Comparison of ENCODE assay signal across 27 mouse cellular contexts in genomic region chr1:21185196-21185595, GRCm38 (mm10). TPM values are rescaled to one million over a fixed set of nuclear protein-coding genes. Genes with fewer than 3 reads are reported as not detected.
"Had no signal": no experiment of that assay in that cellular context is flagged by ENCODE, and none has a peak within 500 bp of the region (broad histone marks: within the 10 kb centered on the region; RNA-seq: fewer than 3 reads in every experiment).

No protein-coding gene starts in this region.

- H3K9me3 ChIP-seq: embryonic facial prominence, embryonic 10.5 days; embryonic facial prominence, embryonic 12.5 days; embryonic facial prominence, embryonic 13.5 days; embryonic facial prominence, embryonic 15.5 days; forebrain, embryonic 10.5 days; forebrain, embryonic 12.5 days; forebrain, embryonic 13.5 days; forebrain, embryonic 15.5 days had no signal

- H3K4me3 ChIP-seq: embryonic facial prominence, embryonic 10.5 days; embryonic facial prominence, embryonic 12.5 days; embryonic facial prominence, embryonic 13.5 days; embryonic facial prominence, embryonic 15.5 days; erythroblast, embryonic 14.5 days; forebrain, embryonic 10.5 days; forebrain, embryonic 12.5 days; forebrain, embryonic 13.5 days; forebrain, embryonic 15.5 days; gastrocnemius, adult 2 months; heart, adult 2 months had no signal

- H3K4me1 ChIP-seq: embryonic facial prominence, embryonic 10.5 days; embryonic facial prominence, embryonic 12.5 days; embryonic facial prominence, embryonic 13.5 days; embryonic facial prominence, embryonic 15.5 days; forebrain, embryonic 10.5 days; forebrain, embryonic 12.5 days; forebrain, embryonic 13.5 days; forebrain, embryonic 15.5 days had no signal

- DNase-seq: cerebellum, adult 2 months; cerebellum, adult 8-10 months; cerebellum, adult 9-10 months; cerebellum, adult 9-11 months; cerebellum, postnatal 10 days; cerebellum, postnatal 14 days; cerebellum, postnatal 25 days; cerebellum, postnatal 36 days; embryo, embryonic 11 days; forebrain, postnatal 0 days; gastrocnemius, adult 2 months; gastrocnemius, postnatal 10 days; gastrocnemius, postnatal 14 days; gastrocnemius, postnatal 25 days; gastrocnemius, postnatal 36 days; heart, adult 2 months had no signal

- H3K36me3 ChIP-seq: embryonic facial prominence, embryonic 10.5 days; embryonic facial prominence, embryonic 12.5 days; embryonic facial prominence, embryonic 13.5 days; embryonic facial prominence, embryonic 15.5 days; forebrain, embryonic 10.5 days; forebrain, embryonic 12.5 days; forebrain, embryonic 15.5 days had no signal

- H3K27ac ChIP-seq: embryonic facial prominence, embryonic 10.5 days; embryonic facial prominence, embryonic 12.5 days; embryonic facial prominence, embryonic 13.5 days; embryonic facial prominence, embryonic 15.5 days; forebrain, embryonic 10.5 days; forebrain, embryonic 12.5 days; forebrain, embryonic 13.5 days; forebrain, embryonic 15.5 days; gastrocnemius, adult 2 months; heart, adult 2 months had no signal

- H3K27me3 ChIP-seq: embryonic facial prominence, embryonic 12.5 days; embryonic facial prominence, embryonic 13.5 days; embryonic facial prominence, embryonic 15.5 days; forebrain, embryonic 12.5 days; forebrain, embryonic 13.5 days; forebrain, embryonic 15.5 days had no signal

RNA-seq across cellular contexts. Expression of gene Tmem14a, which starts 33.2 kb away (rescaled TPM):
- polyA plus RNA-seq: erythroblast, embryonic 14.5 days had no signal

RNA-seq across cellular contexts. Expression of gene Gsta3, which starts 55.2 kb away (rescaled TPM):
- total RNA-seq: common myeloid progenitor, adult 5-6 weeks; forebrain, postnatal 0 days; gastrocnemius, postnatal 14 days had no signal
- polyA plus RNA-seq: embryonic facial prominence, embryonic 11.5 days had no signal
